Mouse (Mus musculus) gastrocnemius, adult 8-10 months (tissue): Measurements from ENCODE around the gene Epha2. TPM values are rescaled to one million over a fixed set of nuclear protein-coding genes. Genes with fewer than 3 reads are reported as not detected.

ENCODE experiments used
- DNase-seq, 2 experiments: peaks; one replicate each; pipeline ENCODE4 v3.0.0; 2022; ENCODE audit warnings: low spot score in 2 of 2
- total RNA-seq, 4 experiments: library from RNA; stranded (reverse); gene quantifications; 2 replicates each; pipeline ENCODE4 v1.2.4; 2022

Epha2 gene
- 1 to 10 TPM in 3 of 4 experiments, under 1 TPM in 1; 0.85 to 2.0 (median 1.8) TPM for total RNA-seq

DNA sequence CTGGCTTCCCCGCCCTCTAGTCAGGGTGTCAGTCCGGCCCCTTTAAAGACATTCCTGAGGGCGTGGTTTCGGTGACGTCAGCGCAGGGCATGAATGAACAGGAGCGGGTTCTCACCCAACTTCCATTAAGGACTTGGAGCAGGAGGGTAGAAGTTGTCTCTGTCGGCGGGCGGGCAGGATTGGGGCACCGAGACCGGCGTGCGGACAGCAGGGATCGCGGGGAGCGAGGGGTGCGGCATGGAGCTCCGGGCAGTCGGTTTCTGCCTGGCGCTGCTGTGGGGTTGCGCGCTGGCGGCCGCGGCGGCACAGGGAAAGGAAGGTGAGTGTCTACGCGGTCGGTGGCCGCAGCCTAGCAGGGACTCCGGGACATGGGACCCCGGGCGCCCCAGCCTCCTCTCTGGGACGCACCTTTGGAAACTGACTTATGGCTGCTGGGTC, at the start of gene Epha2:
Epha2 (plus strand) TSS at position 125 of the 438 bp plus-strand sequence.
- peak; percentile 58 for DNase-seq

DNA sequence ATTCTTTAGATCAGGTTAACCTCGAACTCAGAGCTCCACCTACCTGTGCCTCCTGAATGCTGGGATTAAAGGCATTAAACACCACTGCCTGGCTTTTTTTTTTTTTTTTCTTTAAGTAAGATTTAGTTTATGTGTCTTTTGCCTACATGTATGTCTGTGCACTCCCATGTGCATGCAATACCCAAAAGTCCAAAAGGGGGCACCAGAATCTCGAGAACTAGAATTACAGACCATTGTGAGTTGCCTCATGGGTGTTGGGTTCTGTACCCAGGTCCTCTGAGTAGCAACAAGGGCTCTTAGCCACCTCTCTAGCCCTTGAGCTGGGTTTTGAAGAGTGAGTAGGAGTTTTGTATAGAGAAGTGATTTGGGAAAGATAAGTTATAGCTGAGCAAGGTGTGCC, 48.4 kb upstream of the Epha2 start:
- no peak for DNase-seq

DNA sequence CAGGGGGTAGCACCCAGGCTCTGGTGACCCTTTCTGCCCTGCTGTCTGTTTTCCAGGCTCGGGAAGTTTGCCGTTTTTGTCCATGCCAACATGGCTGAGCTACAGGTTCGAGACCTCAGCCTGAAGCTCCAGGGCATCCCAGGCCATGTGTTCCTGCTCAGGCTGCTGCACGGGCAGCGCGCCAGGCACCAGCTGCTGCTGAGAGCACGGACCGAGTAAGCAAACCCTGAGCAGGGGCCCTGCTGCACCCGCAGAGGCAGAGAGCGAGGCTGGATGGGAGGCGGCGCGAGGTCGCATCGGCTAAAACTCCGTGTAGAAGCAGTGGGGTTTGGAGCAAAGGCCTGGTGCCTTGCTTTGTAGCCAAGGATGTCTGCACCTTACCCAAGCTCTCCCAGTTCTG, 46.8 kb upstream of the Epha2 start:
- DNase-seq: no peak

DNA sequence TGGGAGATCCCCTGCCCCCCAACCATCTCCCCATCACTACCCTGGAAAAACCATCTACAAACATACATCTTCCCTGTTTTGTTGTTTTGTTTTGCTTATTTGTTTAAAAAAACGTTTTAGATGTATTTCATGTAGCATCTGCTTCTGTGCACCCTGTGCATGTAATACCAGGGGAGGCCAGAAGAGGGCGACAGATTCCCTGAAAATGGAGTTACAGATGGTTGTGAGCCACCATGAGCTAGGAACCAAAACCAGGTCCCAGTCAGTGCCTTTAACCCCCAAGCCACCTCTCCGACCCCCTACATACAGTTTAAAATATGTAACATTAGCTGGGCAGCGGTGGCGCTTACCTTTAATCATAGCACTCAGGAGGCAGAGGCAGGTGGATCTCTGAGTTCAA, 43.6 kb upstream of the Epha2 start:
- no peak for DNase-seq

DNA sequence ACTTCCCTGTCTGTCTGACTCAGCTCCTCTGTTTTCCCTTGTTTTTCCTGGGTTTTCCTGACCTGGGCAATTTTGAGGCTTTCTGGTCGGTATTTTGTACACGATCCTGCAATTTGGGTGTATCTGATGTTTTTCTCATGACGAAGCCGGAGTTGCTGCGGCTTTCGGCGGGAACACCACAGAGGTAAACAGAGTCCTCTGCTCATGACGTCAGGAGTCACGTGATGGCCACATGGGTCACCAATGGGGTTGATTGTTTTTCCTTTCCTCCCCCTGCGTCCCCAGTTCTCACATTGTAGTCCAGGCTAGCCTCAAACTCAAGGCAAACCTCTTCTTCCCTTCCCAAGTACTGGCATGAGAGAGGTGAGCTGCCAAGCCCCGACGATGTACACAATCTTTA, 41.6 kb upstream of the Epha2 start:
- DNase-seq: no peak

DNA sequence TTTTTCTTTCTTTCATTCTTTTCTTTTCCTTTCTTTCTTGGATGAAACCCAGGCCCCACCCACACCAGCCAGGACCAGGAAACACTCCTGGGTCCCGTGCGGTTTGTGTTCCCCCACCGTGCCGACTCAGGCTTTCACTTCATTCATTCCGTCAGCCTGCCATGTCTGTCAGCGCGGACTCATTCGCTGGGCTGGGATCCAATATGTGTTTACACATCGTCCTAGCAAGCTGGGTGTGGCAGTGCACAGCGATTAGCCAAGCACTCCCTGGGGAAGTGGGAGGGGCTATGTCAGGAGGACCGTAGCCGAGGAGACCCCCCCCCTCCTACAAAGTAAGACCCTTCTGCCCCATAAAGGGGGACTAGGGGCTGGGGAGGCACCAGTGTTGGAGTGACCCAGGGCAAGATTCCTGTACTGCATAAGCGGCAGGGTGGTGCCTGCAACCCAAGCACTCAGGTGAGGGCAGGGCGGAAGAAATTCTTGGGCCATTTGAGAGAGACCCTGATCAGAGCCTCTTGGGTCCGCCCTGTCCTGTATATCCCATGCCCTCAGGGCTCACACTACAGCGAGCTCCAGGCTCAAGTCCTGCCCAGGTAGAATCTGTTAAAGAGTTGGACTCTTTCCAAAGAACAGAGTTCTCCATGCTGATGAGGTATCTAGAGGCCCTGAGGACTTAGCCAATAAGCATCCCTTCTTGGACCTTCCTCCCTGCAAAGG, 40.9 kb upstream of the Epha2 start:
- DNase-seq: no peak

DNA sequence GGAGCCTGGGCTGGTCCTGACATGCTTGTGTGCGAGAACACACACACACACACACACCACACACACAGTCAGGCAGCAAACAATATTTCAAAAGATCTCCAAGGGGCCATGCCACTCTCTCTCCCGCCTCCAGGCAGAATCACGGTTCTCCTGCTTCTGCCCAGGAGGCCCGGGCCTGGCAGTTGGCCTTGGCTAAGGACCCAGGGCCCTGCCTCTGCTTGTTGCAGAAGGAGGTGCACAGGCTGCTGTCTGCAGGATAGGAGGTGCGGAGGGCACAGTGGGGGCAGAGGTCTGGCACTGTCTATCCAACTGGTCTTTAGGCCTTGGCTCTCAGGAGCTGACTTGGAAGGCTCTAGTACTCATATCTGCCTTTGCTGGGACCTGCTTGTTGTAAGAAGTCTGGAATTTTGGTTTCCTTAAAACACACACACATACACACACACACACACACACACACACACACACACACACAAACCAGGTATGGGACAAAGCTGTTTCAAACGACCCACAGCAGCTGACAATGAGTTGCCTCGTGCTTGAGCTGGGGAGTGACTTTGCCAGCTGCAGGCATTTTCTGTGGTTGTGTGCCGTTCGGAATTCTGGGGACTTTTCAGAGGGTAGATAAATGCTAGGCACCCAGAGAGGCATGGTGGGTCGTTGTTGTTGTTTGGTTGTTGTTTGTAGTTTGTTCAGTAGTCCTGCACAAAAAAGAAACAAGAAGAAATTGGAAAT, 38.0 kb upstream of the Epha2 start:
- DNase-seq: no peak

DNA sequence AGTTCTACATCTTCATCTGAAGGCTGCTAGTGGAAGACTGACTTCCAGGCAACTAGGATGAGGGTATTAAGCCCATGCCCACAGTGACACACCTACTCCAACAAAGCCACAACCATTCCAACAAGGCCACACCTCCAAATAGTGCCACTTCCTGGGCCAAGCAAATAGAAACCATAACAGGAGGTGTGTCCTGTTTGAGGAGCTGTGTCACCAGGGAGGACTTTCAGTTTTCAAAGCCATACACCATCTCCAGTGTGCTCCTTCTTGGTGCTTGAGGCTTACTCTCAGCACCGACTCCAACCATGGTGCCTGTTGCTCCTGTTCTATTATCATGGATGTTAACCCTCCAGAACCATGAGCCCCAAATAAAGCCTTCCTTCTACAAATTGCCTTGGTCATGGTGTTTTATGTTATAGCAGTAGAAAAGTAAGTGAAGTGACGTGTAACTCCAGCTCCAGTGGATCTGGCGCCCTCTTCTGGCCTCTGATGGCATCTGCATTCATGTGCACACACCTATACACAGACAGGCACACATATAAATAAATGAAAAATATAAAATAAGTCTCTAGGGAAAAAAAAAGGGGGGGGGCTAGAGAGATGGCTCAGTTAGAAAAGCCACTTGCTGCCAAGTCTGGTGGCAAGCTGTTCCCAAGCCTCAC, 34.9 kb upstream of the Epha2 start:
- no peak for DNase-seq

DNA sequence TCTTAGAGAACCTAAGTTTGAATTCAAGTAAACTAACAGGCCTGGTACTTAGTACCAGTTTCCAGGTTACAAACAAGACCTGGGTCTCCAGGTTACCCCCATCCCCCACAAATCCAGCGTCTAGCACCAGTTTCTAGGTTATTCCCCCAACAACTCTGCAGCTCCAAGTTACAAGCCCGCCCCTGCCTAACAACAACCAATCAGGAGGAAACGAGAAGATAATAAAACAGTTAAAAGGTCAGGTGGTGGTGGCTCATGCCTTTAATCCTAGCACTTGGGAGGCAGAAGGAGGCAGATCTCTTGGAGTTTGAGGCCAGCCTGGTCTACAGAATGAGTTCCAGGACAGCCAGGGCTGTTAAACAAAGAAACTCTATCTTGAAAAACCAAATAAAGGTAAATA, 33.8 kb upstream of the Epha2 start:
- no peak for DNase-seq

DNA sequence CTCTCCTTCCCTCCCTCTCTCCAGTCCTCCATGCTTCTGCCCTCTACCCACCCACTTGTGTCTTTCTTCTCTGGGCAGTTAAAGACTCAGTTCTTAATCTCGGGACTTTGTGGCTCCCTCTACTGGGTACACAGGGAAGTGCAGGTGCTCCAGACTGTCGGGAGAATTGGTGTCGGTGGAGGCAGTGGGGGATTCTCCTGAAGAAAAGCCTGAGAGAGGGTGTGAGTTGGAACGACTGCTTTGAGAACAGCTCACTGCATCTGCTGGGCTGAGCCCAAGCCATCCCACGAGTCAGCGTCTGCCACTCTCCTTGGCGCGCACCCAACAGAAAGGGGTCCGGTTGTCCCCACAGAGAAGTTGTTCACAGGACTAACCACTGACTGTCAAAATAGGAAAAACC, 33.2 kb upstream of the Epha2 start:
- DNase-seq: no peak

DNA sequence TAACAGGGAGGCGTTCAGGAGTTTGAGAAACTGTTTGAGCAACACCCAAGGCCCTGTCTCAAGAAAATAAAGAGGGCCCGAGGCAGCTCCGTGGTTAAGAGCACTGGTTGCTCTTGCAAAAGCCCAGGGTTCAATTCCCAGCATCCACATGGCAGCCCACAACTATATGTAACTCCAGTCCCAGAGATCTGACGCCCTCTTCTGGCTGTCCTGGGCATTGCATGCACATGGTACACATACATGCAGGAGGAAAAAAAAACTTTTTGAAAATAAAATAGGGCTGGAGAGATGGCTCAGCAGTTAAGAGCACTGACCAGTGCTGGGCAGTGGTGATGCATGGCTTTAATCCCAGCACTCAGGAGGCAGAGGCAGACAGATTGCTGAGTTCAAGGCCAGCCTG, 32.7 kb upstream of the Epha2 start:
- no peak for DNase-seq

DNA sequence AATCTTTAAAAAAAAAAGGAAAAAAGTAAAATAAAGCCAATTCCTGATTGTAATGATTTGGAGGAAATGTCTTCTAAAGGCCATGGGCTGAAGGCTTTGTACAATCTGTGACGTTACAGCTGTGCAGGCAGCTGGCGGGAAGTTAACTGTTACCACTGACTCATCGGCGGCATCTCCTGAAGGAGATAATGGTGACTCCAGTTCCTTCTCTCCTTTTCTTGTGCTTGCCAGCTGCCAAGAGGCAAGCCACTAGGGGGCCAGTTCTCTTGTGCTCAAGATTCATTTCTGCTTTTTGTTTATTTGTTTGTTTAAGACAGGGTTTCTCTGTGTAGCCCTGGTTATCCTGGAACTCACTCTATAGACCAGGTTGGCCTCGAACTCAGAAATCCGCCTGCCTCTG, 32.0 kb upstream of the Epha2 start:
- DNase-seq: no peak

DNA sequence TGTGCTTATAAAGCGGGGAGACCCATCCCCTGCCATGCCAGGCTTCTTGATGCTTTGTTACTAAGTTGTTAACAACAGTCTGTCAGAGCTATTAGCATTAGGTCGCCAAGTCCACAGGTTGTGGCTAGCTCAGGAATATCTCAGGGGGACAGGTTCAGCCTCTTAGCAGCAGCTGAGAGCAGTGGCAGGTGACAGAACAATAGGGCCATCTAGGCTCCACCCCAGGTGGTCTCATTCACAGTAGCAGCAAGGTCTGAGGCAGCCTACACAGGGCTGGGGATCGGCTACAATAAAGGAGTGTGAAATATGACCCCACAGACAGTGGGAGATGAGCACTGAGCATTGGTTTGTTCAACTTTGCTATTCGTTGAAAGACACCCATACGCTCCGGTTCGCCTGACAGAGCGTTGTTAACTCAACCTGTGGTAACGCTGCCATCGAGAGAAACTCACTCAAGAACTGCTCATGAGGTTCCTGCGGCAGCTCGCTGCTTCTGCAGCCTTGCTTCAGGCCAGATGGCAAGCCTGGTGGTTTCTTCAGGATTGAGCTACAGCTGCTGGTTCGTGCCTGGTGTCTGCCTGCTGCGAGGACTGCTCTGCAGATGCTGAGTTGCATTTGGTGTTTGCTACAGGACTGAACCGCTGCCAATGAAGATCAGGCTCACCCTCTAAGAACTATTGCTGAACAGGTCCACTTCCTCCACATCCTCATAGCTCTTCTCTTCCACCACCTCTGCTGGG, 30.7 kb upstream of the Epha2 start:
- no peak for DNase-seq

DNA sequence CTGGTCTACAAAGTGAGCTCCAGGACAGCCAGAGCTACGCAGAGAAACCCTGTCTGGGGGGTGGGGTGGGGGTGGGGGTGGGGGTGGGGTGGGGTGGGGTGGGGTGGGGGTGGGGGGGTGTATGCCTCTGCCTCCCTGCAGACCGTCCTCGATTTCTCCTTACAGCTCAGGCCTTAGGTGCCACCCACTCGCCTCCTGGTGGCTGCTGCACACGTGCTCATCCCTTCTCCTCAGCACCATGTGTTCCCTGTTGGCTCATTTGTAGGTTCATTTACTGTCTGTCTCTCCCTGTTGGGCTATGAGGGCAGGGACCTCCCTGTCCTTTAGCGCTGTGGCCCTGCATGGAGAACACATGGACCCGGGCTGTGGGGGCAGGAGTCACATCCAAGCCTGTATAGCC, 29.8 kb upstream of the Epha2 start:
- DNase-seq: no peak

DNA sequence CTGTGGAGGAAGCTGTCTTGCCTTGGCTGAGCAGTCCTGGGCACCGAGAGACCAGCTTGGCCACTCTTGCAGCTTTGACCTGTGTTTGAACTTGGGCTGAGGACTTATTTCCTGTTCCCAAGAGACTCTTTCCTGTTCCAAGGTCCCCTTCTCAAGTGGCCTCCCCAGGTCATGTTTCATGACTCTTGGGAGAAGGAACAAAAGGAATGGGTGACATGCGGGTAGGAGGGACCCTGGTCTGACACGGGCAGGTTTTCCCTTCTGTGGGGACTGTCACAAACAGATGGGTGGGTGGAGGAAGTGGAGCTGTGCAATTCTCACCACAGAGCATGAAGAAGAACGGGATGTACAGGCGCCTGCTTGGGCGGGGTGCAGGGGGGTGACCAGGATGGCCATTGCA, 29.3 kb upstream of the Epha2 start:
- no peak for DNase-seq

DNA sequence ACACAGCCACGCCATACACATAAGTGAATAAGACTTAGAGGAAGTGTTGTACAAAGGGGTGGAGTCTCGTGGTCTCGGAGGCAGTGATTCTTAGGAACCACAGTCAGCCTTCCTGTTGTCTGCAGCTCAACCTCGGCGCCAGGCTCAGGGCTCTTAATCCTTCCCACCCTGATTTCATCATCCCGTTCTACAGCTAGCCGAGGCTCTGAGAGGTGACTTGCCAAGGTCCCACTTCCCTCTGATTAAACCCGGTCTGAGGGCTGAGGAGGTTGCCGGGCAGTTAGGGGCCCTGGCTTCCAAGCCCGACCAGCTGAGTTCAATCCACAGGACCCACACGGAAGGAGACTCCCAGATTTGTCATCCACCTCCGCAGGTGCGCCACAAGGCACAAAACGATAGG, 28.2 kb upstream of the Epha2 start:
- DNase-seq: no peak

DNA sequence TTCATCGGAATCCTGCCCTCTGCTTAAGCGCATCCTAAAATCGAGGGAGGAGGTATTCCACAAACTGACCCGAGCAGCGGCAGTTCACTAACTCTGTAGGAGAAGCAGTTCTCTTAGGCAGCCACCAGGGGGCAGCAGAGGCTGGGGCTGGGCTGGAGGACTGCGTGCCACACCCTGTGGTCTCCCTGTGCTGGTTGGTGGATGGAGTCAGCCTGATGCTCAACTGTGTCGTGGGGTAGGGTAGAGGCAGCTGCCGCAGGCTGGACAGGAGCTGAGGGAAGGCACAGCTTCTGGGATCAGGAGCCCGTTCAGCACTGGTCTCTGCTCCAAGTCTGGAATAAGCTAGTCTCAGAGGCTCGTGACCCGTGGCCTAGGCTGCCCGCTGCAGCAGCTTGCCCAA, 27.7 kb upstream of the Epha2 start:
- DNase-seq: peak; percentile 35 to 49

DNA sequence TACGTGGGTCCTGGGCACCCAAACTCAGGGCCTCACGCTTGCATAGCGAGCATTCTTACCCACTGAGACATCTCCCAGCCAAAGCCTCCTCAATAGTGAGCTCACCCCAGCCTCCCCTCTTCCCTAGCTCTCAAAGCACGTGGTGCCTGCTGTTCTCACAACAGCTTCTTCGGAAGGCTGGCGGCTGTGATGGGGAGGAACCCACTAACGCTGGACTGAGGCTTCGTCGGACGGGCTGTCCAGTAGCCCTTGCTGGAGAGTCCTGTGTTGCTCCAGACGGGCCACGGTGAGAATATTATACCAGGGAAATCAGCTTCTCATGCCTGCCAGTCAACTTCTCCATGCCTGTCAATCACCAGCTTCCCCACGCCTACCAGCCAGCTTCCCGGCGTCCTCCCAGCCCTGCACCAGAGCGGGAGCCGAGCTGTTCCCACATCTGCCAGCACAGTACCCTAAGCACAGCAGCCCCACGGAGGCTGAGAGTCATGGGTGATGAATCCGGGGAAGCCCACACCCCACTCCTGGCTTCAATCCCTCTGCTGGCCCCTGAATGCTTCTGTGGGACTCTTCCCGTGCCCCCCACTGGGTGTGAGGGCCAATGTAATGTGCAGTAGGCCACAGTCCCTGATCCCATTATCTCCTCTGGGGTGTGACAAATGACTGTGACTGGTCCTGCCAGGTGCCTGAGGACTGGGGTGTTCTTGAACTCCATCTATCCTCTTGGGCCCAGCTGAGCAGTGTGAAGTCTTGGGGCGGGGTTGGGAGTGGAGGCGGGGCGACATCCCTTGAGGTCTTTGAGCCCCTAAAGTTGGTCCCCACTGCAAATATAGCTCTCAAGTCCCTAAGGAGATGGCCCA, 26.3 kb upstream of the Epha2 start:
- DNase-seq: no peak

DNA sequence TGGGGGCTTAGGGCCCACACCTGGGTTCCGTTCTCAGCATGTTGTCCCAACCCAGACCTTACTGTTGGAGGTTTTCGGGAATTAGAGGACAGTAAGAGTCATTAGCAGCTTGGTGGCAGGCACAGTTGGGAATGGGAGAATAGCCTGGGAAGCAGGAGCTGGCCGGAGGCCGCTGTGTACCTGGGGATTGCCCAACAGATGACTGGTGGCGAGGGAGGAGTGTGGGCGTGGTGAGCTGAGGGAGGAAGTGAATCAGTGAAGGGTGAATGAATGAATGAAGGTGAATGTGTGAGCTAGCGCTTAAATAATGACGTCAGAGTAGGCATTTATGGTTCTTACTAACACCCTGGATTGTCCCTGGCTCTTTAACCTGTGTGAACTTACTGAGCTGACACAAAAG, 23.9 kb upstream of the Epha2 start:
- DNase-seq: no peak

DNA sequence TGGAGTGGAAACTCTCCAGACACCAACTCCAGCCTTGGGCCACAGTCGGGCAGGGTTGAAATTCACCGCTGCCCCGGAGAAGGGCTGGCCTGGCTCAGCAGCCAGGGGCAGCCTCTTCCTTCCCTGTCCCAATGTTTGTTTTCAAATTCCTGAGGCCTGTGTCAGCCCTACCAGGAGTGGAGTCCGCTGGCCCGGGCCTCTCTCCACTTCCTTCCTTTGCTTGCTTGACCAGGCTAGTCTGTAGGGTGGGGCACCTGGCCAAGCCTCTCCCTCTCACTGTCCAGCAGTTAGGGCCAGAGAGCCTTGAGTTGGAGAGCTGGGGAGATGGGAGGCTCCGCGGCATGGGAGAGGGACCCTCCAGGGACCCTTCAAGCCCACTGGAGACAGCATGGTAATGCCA, 22.9 kb upstream of the Epha2 start:
- DNase-seq: peak; percentile 76 to 78

DNA sequence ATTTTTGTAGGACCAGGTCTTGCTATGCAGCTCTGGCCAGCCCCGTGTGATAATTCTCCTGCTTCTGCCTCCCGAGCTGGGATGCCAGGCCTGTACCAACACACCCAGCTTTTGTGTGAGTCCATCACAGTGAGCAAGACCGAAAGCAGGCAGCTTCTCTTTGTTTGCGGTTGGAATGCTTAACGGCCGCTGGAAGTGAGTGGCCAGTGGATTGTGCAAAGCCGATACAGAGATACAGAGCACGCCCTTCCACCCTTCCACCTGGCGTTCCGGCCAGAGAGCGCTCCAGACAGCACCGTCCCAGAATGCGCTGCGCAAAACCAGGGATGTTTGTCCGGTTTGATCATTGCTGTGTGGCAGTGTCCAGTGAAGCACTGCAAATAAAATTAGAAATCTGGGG, 21.7 kb upstream of the Epha2 start:
- no peak for DNase-seq
